Mouse (Mus musculus) intestine, embryonic 14.5 days (tissue): ENCODE data around the gene Kcng3. TPM values are rescaled to one million over a fixed set of nuclear protein-coding genes. Genes with fewer than 3 reads are reported as not detected.

Experiments used
- ATAC-seq: fragments of 200-750 bp; cut with Nextera tagmentation; replicated peaks from 2 replicates; pipeline ENCODE4 v1.8.0; 2017; ENCODE audit warnings: low read depth, moderate number of reproducible peaks, moderate TSS enrichment, moderate library complexity; ENCODE audit not compliant: low FRiP score, low TSS enrichment
- DNase-seq: peaks from one replicate; pipeline ENCODE4 v3.0.0-alpha.2; 2018; ENCODE audit warnings: low spot score
- H3K27ac ChIP-seq: fragments of 300-500 bp; sonication (generic); 2 replicates; pipeline ENCODE4 v1.5.1; 2014; ENCODE audit warnings: low read depth, mild to moderate bottlenecking, control low read depth
- H3K27me3 ChIP-seq: fragments of 300-500 bp; sonication (generic); replicated peaks from 2 replicates; pipeline ENCODE4 v1.6.1; 2014; ENCODE audit warnings: low read length, control low read depth; ENCODE audit not compliant: control insufficient read depth, insufficient read depth
- H3K36me3 ChIP-seq: fragments of 300-500 bp; sonication (generic); 2 replicates; pipeline ENCODE4 v1.6.1; 2014; ENCODE audit warnings: low read length, control low read depth; ENCODE audit not compliant: control insufficient read depth, insufficient read depth
- H3K4me1 ChIP-seq: fragments of 300-500 bp; sonication (generic); replicated peaks from 2 replicates; pipeline ENCODE4 v1.6.1; 2014; ENCODE audit warnings: low read length, control low read depth, mixed read lengths; ENCODE audit not compliant: control insufficient read depth, insufficient read depth
- H3K4me2 ChIP-seq: fragments of 300-500 bp; sonication (generic); 2 replicates; pipeline ENCODE4 v1.6.1; 2014; ENCODE audit warnings: low read length
- H3K4me3 ChIP-seq: fragments of 300-500 bp; sonication (generic); 2 replicates; pipeline ENCODE4 v1.5.1; 2014; ENCODE audit warnings: low read depth, low read length, control low read depth, mixed read lengths
- H3K9ac ChIP-seq: fragments of 300-500 bp; sonication (generic); 2 replicates; pipeline ENCODE4 v1.6.1; 2014; ENCODE audit warnings: mild to moderate bottlenecking, low read length
- H3K9me3 ChIP-seq: fragments of 300-500 bp; sonication (generic); 2 replicates; pipeline ENCODE4 v1.6.1; 2016; ENCODE audit warnings: low read length, control low read depth; ENCODE audit not compliant: control insufficient read depth
- WGBS: fragments of 180-500 bp; shearing (Covaris S2); extraction: QIAGEN DNeasy Blood & Tissue Kit; methylation state at CpG from one replicate; pipeline ENCODE4 v1.1.7; 2014; 5-methylcytosine and 5-hydroxymethylcytosine counted together
- polyA plus RNA-seq: library from polyadenylated mRNA; unstranded; fragments of >200 nt; fragmentation: Nextera tagmentation; extraction: Ambion mirVana; gene quantifications from 2 replicates; pipeline ENCODE4 v1.2.1, GENCODE M21; 2014

Kcng3 gene
- polyA plus RNA-seq, 1 experiment from 2014 or later = not detected

DNA sequence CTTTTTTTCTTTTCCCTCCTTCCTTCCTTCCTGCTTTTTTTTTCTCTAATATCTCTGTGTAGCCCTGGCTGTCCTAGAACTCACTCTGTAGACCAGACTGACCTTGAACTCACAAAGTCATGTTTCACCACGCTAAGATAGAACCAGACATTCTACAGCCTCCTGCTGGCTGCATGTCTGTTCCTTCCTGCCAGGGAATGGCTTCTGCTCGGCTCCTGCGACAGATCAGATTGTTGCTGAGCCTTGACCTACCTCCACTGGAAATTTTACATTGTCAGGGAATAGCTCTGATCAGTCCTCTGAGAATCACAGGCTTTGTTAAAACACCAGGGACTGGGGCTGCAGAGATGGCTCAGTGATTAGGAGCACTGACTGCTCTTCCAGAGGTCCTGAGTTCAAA is 24.0 kb upstream of the Kcng3 start:
- no peak for ATAC-seq
- WGBS = 78% methylated on average over 3 of the region's 3 CpGs
- no peaks in the 10 kb centered on the region for H3K4me1 ChIP-seq

DNA sequence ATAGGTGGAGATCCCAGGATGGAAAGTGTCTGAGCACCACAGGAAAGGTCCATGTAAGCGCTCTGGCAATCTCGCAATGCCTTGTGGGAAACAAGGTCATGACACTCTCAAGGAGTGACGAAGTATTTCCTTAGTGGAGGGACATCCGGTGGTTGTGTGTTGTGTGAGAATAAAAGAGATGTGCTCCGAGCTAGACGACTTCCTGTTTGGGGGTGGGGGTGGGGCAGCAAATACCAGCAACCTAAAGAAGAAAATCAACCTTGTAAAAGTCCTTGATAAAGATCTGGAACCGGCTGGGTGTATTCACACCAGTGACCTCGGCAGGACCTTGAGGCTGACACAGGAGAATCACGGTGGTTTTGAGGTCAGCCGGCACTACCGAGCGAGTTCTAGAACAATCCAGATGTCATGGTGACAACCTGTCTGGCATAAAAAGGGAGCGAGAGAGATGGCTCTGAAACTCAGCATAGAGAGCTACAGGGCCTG is 23.0 kb upstream of the Kcng3 start:
- H3K27ac ChIP-seq = no peak overlapping the region
- no peak overlapping the region for H3K4me2 ChIP-seq
- no peak overlapping the region for H3K9ac ChIP-seq
- H3K4me1 ChIP-seq = no peaks in the 10 kb centered on the region
- no peaks in the 10 kb centered on the region for H3K36me3 ChIP-seq
- WGBS = 58% methylated on average over 13 of the region's 13 CpGs
- ATAC-seq (no peak), DNase-seq (no peak)
- H3K27me3 ChIP-seq = no peaks in the 10 kb centered on the region
- H3K9me3 ChIP-seq = no peaks in the 10 kb centered on the region
- H3K4me3 ChIP-seq = no peak overlapping the region

More for the DNA sequence above, 24.0 kb upstream of the Kcng3 start:
- Histone ChIP-seq H3K36me3 (no peaks in the 10 kb centered on the region), H3K9me3 (no peaks in the 10 kb centered on the region), H3K9ac (no peak overlapping the region), H3K27me3 (no peaks in the 10 kb centered on the region), H3K4me3 (no peak overlapping the region), H3K4me2 (no peak overlapping the region), H3K27ac (no peak overlapping the region)
- no peak for DNase-seq

- H3K27me3 ChIP-seq = no peaks in the 10 kb centered on the region
- ATAC-seq (no peak), DNase-seq (no peak)
- H3K9ac ChIP-seq = no peak overlapping the region
- H3K27ac ChIP-seq = no peak overlapping the region
- no peak overlapping the region for H3K4me2 ChIP-seq
- no peaks in the 10 kb centered on the region for H3K9me3 ChIP-seq
- no peaks in the 10 kb centered on the region for H3K4me1 ChIP-seq
- WGBS = 82% methylated on average over 3 of the region's 3 CpGs
- H3K4me3 ChIP-seq = no peak overlapping the region
- H3K36me3 ChIP-seq = no peaks in the 10 kb centered on the region
Measured at GRCm38 (mm10) chr17:83653635-83654034, 21.9 kb upstream of the Kcng3 start.

- Histone ChIP-seq H3K4me1 (0 out of 2 replicates have a peak, but pooled peaks cover 3% of the 10 kb centered on the region), H3K4me3 (no peak overlapping the region), H3K9me3 (no peaks in the 10 kb centered on the region), H3K27me3 (no peaks in the 10 kb centered on the region), H3K36me3 (no peaks in the 10 kb centered on the region), H3K9ac (no peak overlapping the region), H3K4me2 (no peak overlapping the region), H3K27ac (no peak overlapping the region)
- ATAC-seq (no peak), DNase-seq (no peak)
- WGBS = 68% methylated on average over 7 of the region's 7 CpGs
Measured at GRCm38 (mm10) chr17:83650932-83651682, 19.4 kb upstream of the Kcng3 start.

- Histone ChIP-seq H3K27me3 (no peaks in the 10 kb centered on the region), H3K27ac (no peak overlapping the region), H3K4me1 (0 out of 2 replicates have a peak, but pooled peaks cover 3% of the 10 kb centered on the region), H3K9ac (no peak overlapping the region), H3K4me2 (no peak overlapping the region), H3K9me3 (no peaks in the 10 kb centered on the region), H3K36me3 (no peaks in the 10 kb centered on the region), H3K4me3 (no peak overlapping the region)
- ATAC-seq (no peak), DNase-seq (no peak)
- WGBS = 92% methylated on average over 3 of the region's 3 CpGs
Measured at GRCm38 (mm10) chr17:83649986-83650385, 18.3 kb upstream of the Kcng3 start.

- Histone ChIP-seq H3K4me3 (no peak overlapping the region), H3K36me3 (no peaks in the 10 kb centered on the region), H3K27me3 (no peaks in the 10 kb centered on the region), H3K9me3 (no peaks in the 10 kb centered on the region), H3K4me2 (no peak overlapping the region), H3K4me1 (peaks cover 3% of the 10 kb centered on the region; the same call in 1 of the 2 replicates), H3K27ac (no peak overlapping the region), H3K9ac (no peak overlapping the region)
- DNase-seq (no peak), ATAC-seq (no peak)
- 94% methylated on average over 7 of the region's 7 CpGs for WGBS
Measured at GRCm38 (mm10) chr17:83647413-83647812, 15.7 kb upstream of the Kcng3 start.

GRCm38 (mm10) chr17:83646425-83647163 is 14.9 kb upstream of the Kcng3 start:
- Histone ChIP-seq H3K9ac (no peak overlapping the region), H3K27me3 (no peaks in the 10 kb centered on the region), H3K4me1 (peaks cover 3% of the 10 kb centered on the region; the same call in 1 of the 2 replicates), H3K9me3 (no peaks in the 10 kb centered on the region), H3K36me3 (no peaks in the 10 kb centered on the region), H3K4me2 (no peak overlapping the region), H3K4me3 (no peak overlapping the region), H3K27ac (no peak overlapping the region)
- DNase-seq = no peak
- WGBS = 63% methylated on average over 8 of the region's 8 CpGs
- ATAC-seq = no peak

DNA sequence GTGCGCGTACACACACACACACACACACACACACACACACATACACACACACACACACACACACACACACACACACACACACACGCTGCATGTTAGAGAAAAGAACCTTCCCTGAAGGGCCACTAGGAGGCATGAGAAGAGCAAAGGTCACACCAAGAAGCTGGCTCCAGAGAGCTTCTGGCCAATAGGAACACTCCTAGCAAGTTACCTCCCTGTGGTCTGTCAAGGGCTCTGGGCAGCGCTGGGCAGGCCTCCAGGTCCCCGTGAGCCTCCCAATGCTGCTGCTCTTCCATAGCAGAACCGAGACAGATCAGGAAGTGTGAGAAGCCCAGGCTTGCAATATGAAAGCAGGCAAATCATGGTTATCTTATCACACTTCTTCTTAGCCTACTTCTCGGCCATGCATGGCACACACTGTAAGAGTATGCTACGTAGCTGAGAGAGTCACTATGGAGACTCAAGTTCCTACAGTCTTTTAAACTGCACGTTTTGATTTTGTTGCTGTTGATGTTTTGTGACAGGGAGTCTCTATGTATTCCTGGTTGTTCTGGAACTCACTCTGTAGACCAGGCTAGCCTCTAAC is 13.6 kb upstream of the Kcng3 start:
- no peaks in the 10 kb centered on the region for H3K36me3 ChIP-seq
- H3K27ac ChIP-seq = no peak overlapping the region
- ATAC-seq = peak; percentile 67; the same call in 1 of the 2 replicates
- H3K4me2 ChIP-seq = no peak overlapping the region
- no peaks in the 10 kb centered on the region for H3K9me3 ChIP-seq
- no peaks in the 10 kb centered on the region for H3K27me3 ChIP-seq
- H3K9ac ChIP-seq = no peak overlapping the region
- 56% methylated on average over 9 of the region's 9 CpGs for WGBS
- peaks cover 3% of the 10 kb centered on the region; the same call in 1 of the 2 replicates for H3K4me1 ChIP-seq
- H3K4me3 ChIP-seq = no peak overlapping the region
- DNase-seq = no peak
